Mouse (Mus musculus) kidney, adult 2 months (tissue): ENCODE measurements around the gene Akap1.
"Not testable (repeated sequence)": the region's sequence is repeated elsewhere in the genome, so short reads cannot be mapped to it uniquely, and the experiment has no call there.

Experiments
- CTCF ChIP-seq: fragments of 200-500 bp; conservative IDR thresholded peaks from 2 replicates; pipeline ENCODE4 v1.5.1; 2011; ENCODE audit warnings: low read depth, mild to moderate bottlenecking, control low read depth, low read length, moderate library complexity, mixed read lengths; ENCODE audit not compliant: insufficient read depth, insufficient read length
- POLR2A ChIP-seq: fragments of 200-500 bp; IDR thresholded peaks from one replicate; pipeline ENCODE4 v1.6.1; 2011; ENCODE audit warnings: low read depth, low read length, control low read depth

DNA sequence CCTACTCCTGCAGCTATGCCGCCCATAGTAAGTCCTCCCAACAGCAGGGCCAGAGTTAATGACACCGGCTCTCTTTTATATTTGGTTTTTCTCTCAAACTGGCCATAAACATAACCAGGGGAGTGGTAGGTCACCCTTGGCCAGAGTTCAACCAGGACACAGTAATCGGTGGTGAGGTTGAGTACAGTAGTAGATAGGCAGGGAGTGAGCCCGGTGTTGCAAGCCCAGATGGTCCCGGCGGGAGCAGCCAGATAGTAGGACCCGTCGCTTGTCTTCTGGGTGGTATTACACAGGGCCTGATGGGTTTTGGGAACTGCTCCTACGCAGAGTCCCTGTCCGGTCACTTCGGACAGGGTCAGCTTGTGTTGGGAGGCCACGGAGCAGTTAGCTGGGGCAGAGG lies 27.1 kb upstream of the Akap1 start:
- TF ChIP-seq POLR2A, CTCF: not testable (repeated sequence)
